ENCODE assay signal across 7 mouse cellular contexts in genomic region chr10:34484014-34484411, GRCm38 (mm10). TPM values are rescaled to one million over a fixed set of nuclear protein-coding genes. Genes with fewer than 3 reads are reported as not detected.
A peak's percentile ranks its signal among the peaks of the same experiment; 100 is the strongest.
DNase-seq lines count a peak whose midpoint lies in the region; ATAC-seq lines count a peak whose summit lies in the region.

No protein-coding gene starts in this region.

- H3K4me2 ChIP-seq in liver, embryonic 11.5 days: peak overlapping the region; percentile 52
- peak overlapping the region; percentile 53 for H3K4me2 ChIP-seq in stomach, embryonic 15.5 days
- H3K4me2 ChIP-seq in midbrain, embryonic 14.5 days (ENCODE audit: low read length): no peak overlapping the region

- H3K36me3 ChIP-seq in liver, embryonic 11.5 days (ENCODE audit: control insufficient read depth, insufficient read depth, low read length): no peaks in the 10 kb centered on the region
- H3K36me3 ChIP-seq in stomach, embryonic 15.5 days: no peaks in the 10 kb centered on the region
- no peaks in the 10 kb centered on the region for H3K36me3 ChIP-seq in midbrain, embryonic 14.5 days (ENCODE audit: control insufficient read depth, insufficient read depth, low read length)

- peak overlapping the region; percentile 23; the same call in 1 of the 2 replicates for H3K27ac ChIP-seq in liver, embryonic 11.5 days (ENCODE audit: low read depth, low read length)
- peak overlapping the region; percentile 91 for H3K27ac ChIP-seq in stomach, embryonic 15.5 days
- no peak overlapping the region for H3K27ac ChIP-seq in midbrain, embryonic 14.5 days (replicated peaks; ENCODE audit: low read depth, low read length)

- H3K4me3 ChIP-seq in liver, embryonic 11.5 days (ENCODE audit: low read depth, low read length): peak overlapping the region; percentile 28
- peak overlapping the region; percentile 48 for H3K4me3 ChIP-seq in stomach, embryonic 15.5 days (replicated peaks)
- no peak overlapping the region for H3K4me3 ChIP-seq in midbrain, embryonic 14.5 days (replicated peaks; ENCODE audit: low read depth, low read length)

- H3K9me3 ChIP-seq in liver, embryonic 11.5 days (ENCODE audit: control insufficient read depth, low read length): no peaks in the 10 kb centered on the region
- no peaks in the 10 kb centered on the region for H3K9me3 ChIP-seq in stomach, embryonic 15.5 days
- H3K9me3 ChIP-seq in midbrain, embryonic 14.5 days (ENCODE audit: control insufficient read depth, low read length): no peaks in the 10 kb centered on the region

- H3K27me3 ChIP-seq in liver, embryonic 11.5 days (replicated peaks; ENCODE audit: control insufficient read depth, insufficient read depth, low read length): no peaks in the 10 kb centered on the region
- no peaks in the 10 kb centered on the region for H3K27me3 ChIP-seq in stomach, embryonic 15.5 days (replicated peaks)
- no peaks in the 10 kb centered on the region for H3K27me3 ChIP-seq in midbrain, embryonic 14.5 days (ENCODE audit: control insufficient read depth, insufficient read depth, low read length)

- H3K9ac ChIP-seq in liver, embryonic 11.5 days (ENCODE audit: low read depth, low read length): no peak overlapping the region
- H3K9ac ChIP-seq in stomach, embryonic 15.5 days: peak overlapping the region; percentile 39; the same call in 1 of the 2 replicates
- H3K9ac ChIP-seq in midbrain, embryonic 14.5 days (replicated peaks; ENCODE audit: low read length): no peak overlapping the region

- peak; percentile 66 for DNase-seq in adipocyte (ENCODE audit: low spot score)
- peak; percentile 11 for DNase-seq in embryo, embryonic 9.5 days (ENCODE audit: extremely low spot score)
- DNase-seq in heart, postnatal 4 days: peak; percentile 34
- DNase-seq in liver, embryonic 11.5 days (ENCODE audit: low spot score): no peak
- no peak for DNase-seq in spleen, postnatal 36 days (ENCODE audit: low spot score in 2 of 2)
- DNase-seq in midbrain, embryonic 14.5 days: no peak

- 71% methylated on average over 14 of the region's 14 CpGs for WGBS in liver, embryonic 11.5 days
- 48% methylated on average over 14 of the region's 14 CpGs for WGBS in stomach, embryonic 15.5 days
- 86% methylated on average over 14 of the region's 14 CpGs for WGBS in midbrain, embryonic 14.5 days

- 0 out of 2 replicates have a peak, but pooled peaks have one; percentile 12 for ATAC-seq in liver, embryonic 11.5 days (replicated peaks; ENCODE audit: low FRiP score)
- peak; percentile 43; the same call in 1 of the 2 replicates for ATAC-seq in stomach, embryonic 15.5 days (ENCODE audit: insufficient read depth, low FRiP score, low read depth)
- ATAC-seq in midbrain, embryonic 14.5 days (ENCODE audit: low FRiP score, low TSS enrichment): no peak

- H3K4me1 ChIP-seq in liver, embryonic 11.5 days (replicated peaks; ENCODE audit: control insufficient read depth, insufficient read depth, low read length): no peaks in the 10 kb centered on the region
- H3K4me1 ChIP-seq in stomach, embryonic 15.5 days: 0 out of 2 replicates have a peak, but pooled peaks cover 5% of the 10 kb centered on the region
- no peaks in the 10 kb centered on the region for H3K4me1 ChIP-seq in midbrain, embryonic 14.5 days (ENCODE audit: control insufficient read depth, insufficient read depth, low read length)

RNA-seq across cellular contexts. Expression of gene Frk, which starts 0.8 kb away (rescaled TPM):
- total RNA-seq in heart, postnatal 4 days (2021): 1 to 10 TPM; 4.2 to 5.6 TPM
- 2.6 and 3.7 TPM in 2 replicates for polyA plus RNA-seq in liver, embryonic 11.5 days (2014; fragmentation: Nextera tagmentation; extraction: Ambion mirVana)
- polyA plus RNA-seq in stomach, embryonic 15.5 days (2015; fragmentation: Nextera tagmentation; extraction: Ambion mirVana): 14.3 and 14.8 TPM in 2 replicates
- 0.13 and 0.46 TPM in 2 replicates for polyA plus RNA-seq in midbrain, embryonic 14.5 days (2014; fragmentation: Nextera tagmentation; extraction: Ambion mirVana)

Comparison
In these comparisons a context has a peak if more than half of its experiments do, and no peak if none do; other contexts are left out.
1. DNase-seq: peak in adipocyte (single experiment), embryo, embryonic 9.5 days (single experiment) and heart, postnatal 4 days (single experiment); none in liver, embryonic 11.5 days (single experiment), spleen, postnatal 36 days (0 of 2) and midbrain, embryonic 14.5 days (single experiment).